Mouse (Mus musculus): ENCODE data around the gene Cpeb4. TPM values are rescaled to one million over a fixed set of nuclear protein-coding genes. Genes with fewer than 3 reads are reported as not detected.
A peak's percentile ranks its signal among the peaks of the same experiment; 100 is the strongest.
"Not testable (repeated sequence)": the region's sequence is repeated elsewhere in the genome, so short reads cannot be mapped to it uniquely, and the experiment has no call there.

Cpeb4 gene
- total RNA-seq (2021): 100 to 1,000 TPM; 136 to 373 TPM
- long read RNA-seq, experiment 1, partial matches to known transcripts: 1 of 6 reads
- long read RNA-seq, experiment 1, other reads (novel, unspliced or antisense): 4 of 6 reads
- long read RNA-seq, experiment 2, partial matches to known transcripts: 1 of 1 reads
- long read RNA-seq, experiment 2, other reads (novel, unspliced or antisense): 0 of 1 reads

GRCm38 (mm10) chr11:31871911-31872310 lies at the start of gene Cpeb4:
TSS of gene Cpeb4 (plus strand) at chr11:31872211.
- DNase-seq: no peak

GRCm38 (mm10) chr11:31822556-31822955 lies 49.5 kb upstream of the Cpeb4 start:
- DNase-seq: peak; percentile 68 to 76

GRCm38 (mm10) chr11:31823513-31823912 lies 48.5 kb upstream of the Cpeb4 start:
- DNase-seq: peak; percentile 47 to 67

GRCm38 (mm10) chr11:31824504-31825166 lies 47.4 kb upstream of the Cpeb4 start:
- peak; percentile 81 to 85 for DNase-seq

GRCm38 (mm10) chr11:31828011-31828770 lies 43.8 kb upstream of the Cpeb4 start:
- DNase-seq: peak in 1 of 2 experiments; percentile 46

GRCm38 (mm10) chr11:31828771-31829072 lies 43.3 kb upstream of the Cpeb4 start:
- DNase-seq: no peak

GRCm38 (mm10) chr11:31830213-31831151 lies 41.5 kb upstream of the Cpeb4 start:
- peak; percentile 40 to 57 for DNase-seq

- no peak for DNase-seq
Observed at GRCm38 (mm10) chr11:31831451-31831850, 40.6 kb upstream of the Cpeb4 start.

- DNase-seq: no peak
Observed at GRCm38 (mm10) chr11:31831983-31832382, 40.0 kb upstream of the Cpeb4 start.

- no peak for DNase-seq
Observed at GRCm38 (mm10) chr11:31832439-31832980, 39.5 kb upstream of the Cpeb4 start.

GRCm38 (mm10) chr11:31833506-31833905 lies 38.5 kb upstream of the Cpeb4 start:
- no peak for DNase-seq

GRCm38 (mm10) chr11:31835352-31835751 lies 36.7 kb upstream of the Cpeb4 start:
- no peak for DNase-seq

GRCm38 (mm10) chr11:31837243-31837642 lies 34.8 kb upstream of the Cpeb4 start:
- DNase-seq: no peak

GRCm38 (mm10) chr11:31837753-31838152 lies 34.3 kb upstream of the Cpeb4 start:
- no peak for DNase-seq

GRCm38 (mm10) chr11:31838442-31839083 lies 33.4 kb upstream of the Cpeb4 start:
- DNase-seq: peak; percentile 92

- no peak for DNase-seq
Observed at GRCm38 (mm10) chr11:31839084-31839460, 32.9 kb upstream of the Cpeb4 start.

GRCm38 (mm10) chr11:31842171-31842959 lies 29.6 kb upstream of the Cpeb4 start:
- DNase-seq: no peak

- no peak for DNase-seq
Observed at GRCm38 (mm10) chr11:31843177-31843833, 28.7 kb upstream of the Cpeb4 start.

GRCm38 (mm10) chr11:31843834-31844188 lies 28.2 kb upstream of the Cpeb4 start:
- DNase-seq: no peak

- not testable (repeated sequence) for DNase-seq
Observed at GRCm38 (mm10) chr11:31845111-31845510, 26.9 kb upstream of the Cpeb4 start.

Data from adrenal gland, postnatal 36 days (tissue).